Mouse (Mus musculus) testis, adult 2 months (tissue): Measurements from ENCODE around the gene Pgm5. TPM values are rescaled to one million over a fixed set of nuclear protein-coding genes. Genes with fewer than 3 reads are reported as not detected.

Source experiments
- H3K27ac ChIP-seq: fragments of 200-500 bp; 2 replicates; pipeline ENCODE4 v1.5.1; 2012; ENCODE audit warnings: low read depth, low read length; ENCODE audit not compliant: control insufficient read depth, insufficient read depth
- H3K27me3 ChIP-seq: fragments of 200-500 bp; 2 replicates; pipeline ENCODE4 v1.6.1; 2012; ENCODE audit warnings: mild to moderate bottlenecking, low read length, moderate library complexity; ENCODE audit not compliant: control insufficient read depth, insufficient read depth
- H3K36me3 ChIP-seq: fragments of 200-500 bp; 2 replicates; pipeline ENCODE4 v1.6.1; 2012; ENCODE audit warnings: mild to moderate bottlenecking, low read length; ENCODE audit not compliant: control insufficient read depth, insufficient read depth
- H3K4me1 ChIP-seq: fragments of 200-500 bp; 2 replicates; pipeline ENCODE4 v1.6.1; 2012; ENCODE audit warnings: low read length; ENCODE audit not compliant: control insufficient read depth, insufficient read depth
- H3K4me3 ChIP-seq: fragments of 200-500 bp; 2 replicates; pipeline ENCODE4 v1.5.1; 2012; ENCODE audit warnings: low read depth, mild to moderate bottlenecking, low read length, moderate library complexity, mixed read lengths; ENCODE audit not compliant: control insufficient read depth
- CTCF ChIP-seq: fragments of 200-500 bp; IDR thresholded peaks from 2 replicates; pipeline ENCODE4 v1.5.1; 2012; ENCODE audit warnings: low read depth, mild to moderate bottlenecking, inconsistent platforms, low read length, moderate library complexity; ENCODE audit not compliant: control insufficient read depth, insufficient read depth, insufficient replicate concordance
- POLR2A ChIP-seq: fragments of 200-500 bp; IDR thresholded peaks from 2 replicates; pipeline ENCODE4 v1.6.1; 2012; ENCODE audit warnings: low read depth, mild to moderate bottlenecking, inconsistent platforms, low read length, moderate library complexity; ENCODE audit not compliant: control insufficient read depth
- polyA plus RNA-seq: library from polyadenylated mRNA; depleted of rRNA; stranded (reverse); fragments of >200 nt; gene quantifications from 2 replicates; pipeline ENCODE4 v1.2.3, GENCODE M21; 2012

Gene Pgm5
- polyA plus RNA-seq, 1 experiment: 0.38 TPM

DNA sequence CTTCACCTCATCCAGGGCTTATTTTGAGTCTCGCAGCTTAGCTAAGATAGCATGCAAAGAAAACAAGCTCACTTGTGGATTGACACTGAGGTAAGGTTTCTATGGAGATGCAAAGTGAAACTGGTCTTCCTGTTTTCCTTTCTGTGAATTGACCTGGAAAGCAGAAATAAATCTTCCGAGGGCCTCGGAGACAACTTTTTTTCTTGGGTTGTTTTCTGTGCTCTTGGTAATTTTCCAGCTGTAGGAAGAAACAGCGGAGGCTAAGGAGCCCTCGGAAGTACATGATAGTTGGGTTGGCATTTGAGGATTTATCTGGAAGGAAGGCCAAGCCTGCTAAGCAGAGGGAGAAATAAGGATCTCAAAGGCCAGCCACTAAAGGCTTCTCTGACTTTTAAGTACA is 163.0 kb downstream of the Pgm5 start:
- H3K4me1 ChIP-seq: no peaks in the 10 kb centered on the region
- H3K27me3 ChIP-seq: no peaks in the 10 kb centered on the region
- no peaks in the 10 kb centered on the region for H3K36me3 ChIP-seq
- no peak overlapping the region for H3K27ac ChIP-seq
- H3K4me3 ChIP-seq: no peak overlapping the region
- TF ChIP-seq CTCF (no peak), POLR2A (no peak)

DNA sequence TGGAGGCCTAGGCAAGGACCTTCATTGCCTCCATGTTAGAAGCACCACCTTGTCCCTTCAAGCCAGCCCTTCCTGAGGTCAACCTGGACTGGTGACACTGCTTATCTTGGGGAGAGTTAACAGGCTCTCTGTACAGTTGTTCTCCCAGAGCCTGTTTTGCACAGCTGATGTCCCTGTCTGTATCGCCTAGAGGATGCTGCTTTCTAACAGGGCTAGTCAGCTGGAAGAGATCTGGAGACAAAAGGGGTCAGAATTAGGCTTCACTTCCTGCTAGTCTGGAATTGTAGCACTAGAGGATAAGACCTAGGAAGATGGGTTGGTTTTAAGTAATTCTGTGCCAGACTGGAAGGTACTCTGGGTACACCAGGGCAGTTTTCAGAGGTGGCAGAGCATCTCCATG is 163.7 kb downstream of the Pgm5 start:
- H3K4me3 ChIP-seq: no peak overlapping the region
- H3K27me3 ChIP-seq: no peaks in the 10 kb centered on the region
- H3K27ac ChIP-seq: no peak overlapping the region
- H3K4me1 ChIP-seq: no peaks in the 10 kb centered on the region
- TF ChIP-seq CTCF (no peak), POLR2A (no peak)
- H3K36me3 ChIP-seq: no peaks in the 10 kb centered on the region

DNA sequence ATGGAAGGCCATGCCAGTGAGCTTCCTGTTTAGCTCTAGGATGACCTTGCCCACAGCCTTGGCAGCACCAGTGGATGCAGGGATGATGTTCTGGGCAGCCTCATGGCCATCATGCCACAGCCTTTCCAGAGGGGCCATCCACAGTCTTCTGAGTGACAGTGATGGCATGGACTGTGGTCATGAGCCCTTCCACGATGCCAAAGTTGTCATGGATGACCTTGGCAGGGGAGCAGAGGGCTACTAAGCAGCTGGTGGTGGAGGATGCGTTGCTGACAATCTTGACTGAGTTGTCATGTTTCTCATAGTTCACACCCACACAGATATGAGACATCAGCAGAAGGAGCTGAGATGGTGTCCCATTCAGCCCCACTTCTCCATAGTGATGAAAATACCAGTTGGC is 169.0 kb downstream of the Pgm5 start:
- H3K27me3 ChIP-seq: no peaks in the 10 kb centered on the region
- H3K4me3 ChIP-seq: no peak overlapping the region
- H3K36me3 ChIP-seq: no peaks in the 10 kb centered on the region
- no peaks in the 10 kb centered on the region for H3K4me1 ChIP-seq
- H3K27ac ChIP-seq: no peak overlapping the region
- TF ChIP-seq CTCF: no peak
- no peak for TF ChIP-seq POLR2A

DNA sequence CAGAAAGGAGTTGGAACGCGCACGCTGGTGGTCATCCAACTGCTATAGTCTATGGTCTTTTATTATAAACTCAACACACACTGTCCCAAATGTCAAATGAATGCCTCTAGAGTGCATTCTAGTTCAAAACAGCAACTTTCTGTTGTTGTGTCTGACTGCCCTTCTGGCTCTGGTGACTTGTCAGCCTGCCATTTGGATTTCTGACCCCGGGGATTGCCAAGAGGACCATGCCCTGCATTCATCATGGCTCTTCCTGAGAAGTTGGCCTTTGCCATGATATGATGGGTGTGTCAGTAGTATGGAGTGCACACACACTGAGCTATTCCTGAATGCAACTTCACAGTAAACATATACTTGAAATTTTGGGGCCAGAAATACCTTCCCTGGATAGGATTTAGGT is 172.1 kb downstream of the Pgm5 start:
- Histone ChIP-seq H3K4me3 (no peak overlapping the region), H3K36me3 (no peaks in the 10 kb centered on the region), H3K27me3 (no peaks in the 10 kb centered on the region), H3K27ac (no peak overlapping the region), H3K4me1 (no peaks in the 10 kb centered on the region)
- TF ChIP-seq POLR2A (no peak), CTCF (no peak)

DNA sequence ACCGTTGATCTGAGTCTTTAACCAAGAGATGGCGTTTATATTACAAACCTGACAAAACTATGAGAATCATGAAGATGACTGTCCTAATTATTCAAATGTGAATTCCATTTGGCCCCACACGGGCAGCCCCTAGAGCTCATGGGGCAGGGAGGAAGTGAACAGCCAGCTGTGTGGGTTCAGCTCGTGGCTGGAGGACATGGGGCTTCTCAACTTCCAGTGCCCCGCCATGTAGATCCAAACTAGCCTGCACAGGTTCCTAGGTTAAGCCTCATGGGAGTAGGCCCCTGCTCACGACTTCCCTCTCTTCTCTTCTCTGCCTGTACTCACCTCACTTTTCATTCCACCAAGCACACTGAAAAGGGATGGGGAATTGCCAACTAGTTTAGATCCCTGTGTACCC is 173.3 kb downstream of the Pgm5 start:
- H3K27me3 ChIP-seq: no peaks in the 10 kb centered on the region
- no peaks in the 10 kb centered on the region for H3K36me3 ChIP-seq
- H3K4me3 ChIP-seq: no peak overlapping the region
- no peak overlapping the region for H3K27ac ChIP-seq
- TF ChIP-seq CTCF: no peak
- no peak for TF ChIP-seq POLR2A
- no peaks in the 10 kb centered on the region for H3K4me1 ChIP-seq

DNA sequence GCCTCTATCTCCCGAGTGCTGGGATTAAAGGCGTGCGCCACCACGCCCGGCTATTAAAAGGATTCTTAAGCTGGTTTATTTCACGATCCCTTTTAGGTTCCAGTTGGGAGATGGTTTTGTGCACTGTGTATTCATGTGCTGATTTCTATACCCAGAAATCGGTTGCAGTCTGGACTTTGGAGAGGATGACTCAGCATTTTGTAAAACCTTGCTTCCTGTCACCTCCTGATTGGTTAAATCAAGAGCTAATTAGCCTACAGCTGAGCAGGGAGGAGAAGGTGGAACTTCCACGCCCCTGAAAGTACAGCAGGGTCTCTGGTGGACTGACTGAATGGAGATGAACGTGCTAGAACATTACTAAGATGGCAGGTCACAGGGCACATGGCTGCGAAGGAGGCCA is 175.2 kb downstream of the Pgm5 start:
- Histone ChIP-seq H3K4me3 (no peak overlapping the region), H3K27me3 (no peaks in the 10 kb centered on the region), H3K27ac (no peak overlapping the region), H3K4me1 (no peaks in the 10 kb centered on the region), H3K36me3 (no peaks in the 10 kb centered on the region)
- TF ChIP-seq POLR2A (no peak), CTCF (no peak)

DNA sequence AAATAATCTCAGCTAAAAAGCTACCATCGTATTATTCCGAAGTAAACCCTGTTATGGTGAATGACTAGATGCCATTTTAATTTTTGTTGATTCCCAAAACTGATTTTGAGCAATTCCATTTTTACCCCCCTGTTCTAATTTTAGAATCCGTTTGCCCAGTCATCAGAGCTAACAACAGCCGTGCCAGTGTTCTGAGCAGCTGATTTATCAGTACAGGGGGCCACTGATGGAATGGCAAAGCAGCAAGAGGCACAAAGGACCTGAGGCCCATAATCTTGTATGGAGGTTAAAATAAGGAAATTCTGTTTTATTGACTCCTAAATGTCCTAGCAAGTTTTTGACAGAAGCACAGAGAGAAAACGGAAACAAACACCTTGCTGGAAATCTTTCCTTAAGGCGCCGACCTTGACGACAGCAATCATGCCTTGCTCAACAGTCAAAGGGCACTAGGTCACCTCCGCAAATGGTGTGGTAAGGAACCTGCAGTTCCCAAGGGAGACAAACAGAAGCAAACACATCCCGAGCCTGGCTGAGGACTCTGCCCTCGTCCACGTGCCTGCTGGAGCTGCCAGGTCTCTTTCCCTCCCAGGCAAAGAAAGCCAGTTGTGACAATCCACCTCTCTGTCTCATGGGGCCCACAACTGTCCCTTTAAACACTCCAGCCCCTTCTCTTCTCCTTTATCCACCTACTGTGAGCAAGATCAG is 178.5 kb downstream of the Pgm5 start:
- Histone ChIP-seq H3K36me3 (no peaks in the 10 kb centered on the region), H3K4me1 (no peaks in the 10 kb centered on the region), H3K27ac (no peak overlapping the region), H3K27me3 (no peaks in the 10 kb centered on the region), H3K4me3 (no peak overlapping the region)
- TF ChIP-seq CTCF: no peak
